Mouse (Mus musculus): ENCODE measurements around the gene Polr2i.

- TF ChIP-seq CTCF (IDR thresholded peaks at IDR 0.05; ENCODE audit: insufficient read depth, low read depth, low read length) (no peak), POLR2A (IDR thresholded peaks at IDR 0.05; ENCODE audit: insufficient read depth, low read depth, low read length) (no peak)
These were observed 38.1 kb upstream of the Polr2i start for GRCm38 (mm10) chr7:30193581-30194100.

Measured in olfactory bulb, adult 2 months (tissue).